Mouse (Mus musculus): ENCODE measurements at regions not wholly inside any gene's neighbourhood (a gene's known extent, or its start where the extent isn't known, plus 50 kb on each side); places are given as distances from the start of the nearest gene placed in this dataset.

DNA sequence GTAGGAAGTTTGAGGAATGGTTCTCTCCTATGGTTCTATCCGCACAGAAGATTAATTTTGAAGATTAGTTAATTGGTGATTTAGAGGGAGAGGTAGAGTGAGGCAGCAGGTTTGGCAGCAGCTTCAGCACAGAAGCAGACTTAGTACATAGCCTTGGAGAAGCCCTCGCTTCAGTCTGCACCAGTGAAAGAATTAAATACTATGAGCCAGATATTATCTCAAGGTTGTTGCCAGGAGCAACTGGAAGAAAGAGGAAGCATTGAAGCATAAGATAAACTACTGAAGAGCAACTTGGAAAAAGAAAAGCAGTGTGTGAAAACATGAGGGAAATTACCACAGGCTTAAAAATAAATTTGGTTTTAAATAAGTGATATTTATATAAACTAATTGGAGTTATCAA is 191.5 kb upstream of the Epha5 start:
- Histone ChIP-seq H3K4me1 (ENCODE audit: control insufficient read depth, insufficient read depth, low read length) (no peaks in the 10 kb centered on the region), H3K4me3 (ENCODE audit: low read depth, low read length) (no peak overlapping the region), H3K36me3 (ENCODE audit: control insufficient read depth, insufficient read depth, low read length) (no peaks in the 10 kb centered on the region), H3K27me3 (ENCODE audit: control insufficient read depth, insufficient read depth, low read length) (no peaks in the 10 kb centered on the region), H3K27ac (ENCODE audit: low read length) (no peak overlapping the region), H3K4me2 (replicated peaks; ENCODE audit: low read depth, low read length) (no peak overlapping the region), H3K9me3 (ENCODE audit: control insufficient read depth, low read depth, low read length) (no peaks in the 10 kb centered on the region), H3K9ac (replicated peaks; ENCODE audit: low read depth, low read length) (no peak overlapping the region)
- WGBS: 67% methylated on average over 2 of the region's 2 CpGs
- no peak for ATAC-seq (ENCODE audit: insufficient number of reproducible peaks, insufficient read depth, low FRiP score, low read depth)

DNA sequence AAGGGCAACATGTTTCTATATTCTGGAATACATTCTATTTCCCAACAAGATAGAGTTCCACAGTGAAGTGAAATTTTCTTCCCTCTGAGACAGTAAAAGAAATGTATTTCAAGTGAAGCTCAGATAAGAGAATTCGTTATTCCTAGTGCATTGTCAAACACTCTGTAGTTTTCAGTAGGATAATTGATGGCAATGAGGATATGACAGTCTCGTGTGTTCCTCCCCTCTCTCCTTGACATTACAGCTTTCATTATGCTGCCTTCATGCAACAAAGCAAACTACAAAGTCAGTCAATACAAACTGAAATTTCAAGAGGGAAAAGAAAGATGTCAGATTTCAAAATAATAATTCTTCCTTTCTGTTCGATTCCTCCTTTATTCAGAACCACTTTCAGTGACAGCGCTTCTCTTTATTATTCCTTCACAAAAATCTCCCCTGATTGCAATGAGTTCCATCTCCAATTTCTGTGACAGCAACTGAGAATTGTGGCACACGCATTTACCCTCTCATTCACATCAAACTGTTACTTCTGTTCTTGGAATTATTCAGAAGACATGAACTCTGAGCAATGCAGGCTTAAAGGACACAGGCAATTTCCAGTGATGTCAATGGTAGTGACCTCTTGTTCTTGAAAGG is 148.2 kb upstream of the Epha5 start:
- Histone ChIP-seq H3K36me3 (ENCODE audit: control insufficient read depth, insufficient read depth, low read length) (no peaks in the 10 kb centered on the region), H3K9me3 (ENCODE audit: control insufficient read depth, low read depth, low read length) (no peaks in the 10 kb centered on the region), H3K4me1 (ENCODE audit: control insufficient read depth, insufficient read depth, low read length) (no peaks in the 10 kb centered on the region), H3K27ac (ENCODE audit: low read length) (no peak overlapping the region), H3K27me3 (ENCODE audit: control insufficient read depth, insufficient read depth, low read length) (no peaks in the 10 kb centered on the region), H3K9ac (replicated peaks; ENCODE audit: low read depth, low read length) (no peak overlapping the region), H3K4me3 (ENCODE audit: low read depth, low read length) (no peak overlapping the region), H3K4me2 (replicated peaks; ENCODE audit: low read depth, low read length) (no peak overlapping the region)
- WGBS: 77% methylated on average over 5 of the region's 5 CpGs
- no peak for ATAC-seq (ENCODE audit: insufficient number of reproducible peaks, insufficient read depth, low FRiP score, low read depth)

DNA sequence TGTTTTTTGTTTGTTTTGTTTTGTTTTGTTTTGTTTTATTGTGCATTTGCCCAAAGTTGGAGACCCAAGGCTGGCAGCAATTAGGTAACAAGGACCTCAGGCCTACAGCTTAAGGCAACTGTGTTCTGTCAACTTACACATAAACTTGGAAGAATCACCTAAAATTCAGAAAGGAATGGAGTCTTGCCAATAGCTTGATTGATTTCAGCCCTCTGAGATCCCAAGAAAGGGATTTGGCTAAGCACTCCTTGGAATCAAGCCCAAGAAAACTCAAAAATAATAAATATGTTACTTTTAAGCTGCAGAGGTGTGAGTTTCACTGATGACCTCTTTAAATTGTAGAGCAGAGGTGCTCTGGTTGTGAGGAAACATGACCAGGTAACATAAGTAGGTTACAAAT is 102.7 kb upstream of the Epha5 start:
- no peak overlapping the region for H3K4me2 ChIP-seq (replicated peaks; ENCODE audit: low read depth, low read length)

DNA sequence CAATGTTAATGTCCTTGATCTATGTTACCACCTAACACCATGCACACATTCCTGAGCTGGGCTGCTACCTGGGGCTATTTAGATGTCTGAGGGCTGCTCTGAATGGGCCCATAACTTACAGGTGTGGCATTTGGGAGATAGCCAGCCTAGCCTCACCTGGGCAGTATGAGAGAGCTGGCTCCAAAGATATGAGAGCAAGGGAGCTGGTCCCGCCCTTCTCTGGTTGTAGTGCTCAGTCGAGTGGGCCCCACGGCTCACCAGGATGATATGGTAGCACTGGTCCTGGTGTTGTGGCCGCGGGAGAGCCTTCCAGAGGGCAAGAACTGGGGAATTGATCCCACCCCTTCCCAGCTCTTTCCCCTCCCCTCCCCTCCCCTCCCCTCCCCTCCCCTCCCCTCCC is 93.0 kb upstream of the Epha5 start:
- Histone ChIP-seq H3K27me3 (ENCODE audit: control insufficient read depth, insufficient read depth, low read length) (no peaks in the 10 kb centered on the region), H3K4me2 (replicated peaks; ENCODE audit: low read depth, low read length) (no peak overlapping the region), H3K9me3 (ENCODE audit: control insufficient read depth, low read depth, low read length) (no peaks in the 10 kb centered on the region), H3K9ac (replicated peaks; ENCODE audit: low read depth, low read length) (no peak overlapping the region), H3K4me1 (ENCODE audit: control insufficient read depth, insufficient read depth, low read length) (no peaks in the 10 kb centered on the region), H3K27ac (ENCODE audit: low read length) (no peak overlapping the region), H3K36me3 (ENCODE audit: control insufficient read depth, insufficient read depth, low read length) (no peaks in the 10 kb centered on the region), H3K4me3 (ENCODE audit: low read depth, low read length) (no peak overlapping the region)
- 60% methylated on average over 5 of the region's 5 CpGs for WGBS
- no peak for ATAC-seq (ENCODE audit: insufficient number of reproducible peaks, insufficient read depth, low FRiP score, low read depth)

More for the DNA sequence above, 102.7 kb upstream of the Epha5 start:
- Histone ChIP-seq H3K36me3 (ENCODE audit: control insufficient read depth, insufficient read depth, low read length) (no peaks in the 10 kb centered on the region), H3K4me3 (ENCODE audit: low read depth, low read length) (no peak overlapping the region), H3K9ac (replicated peaks; ENCODE audit: low read depth, low read length) (no peak overlapping the region), H3K27me3 (ENCODE audit: control insufficient read depth, insufficient read depth, low read length) (no peaks in the 10 kb centered on the region), H3K9me3 (ENCODE audit: control insufficient read depth, low read depth, low read length) (no peaks in the 10 kb centered on the region), H3K27ac (ENCODE audit: low read length) (no peak overlapping the region), H3K4me1 (ENCODE audit: control insufficient read depth, insufficient read depth, low read length) (no peaks in the 10 kb centered on the region)
- ATAC-seq (ENCODE audit: insufficient number of reproducible peaks, insufficient read depth, low FRiP score, low read depth): 0 out of 2 replicates have a peak, but pooled peaks have one; percentile 14

DNA sequence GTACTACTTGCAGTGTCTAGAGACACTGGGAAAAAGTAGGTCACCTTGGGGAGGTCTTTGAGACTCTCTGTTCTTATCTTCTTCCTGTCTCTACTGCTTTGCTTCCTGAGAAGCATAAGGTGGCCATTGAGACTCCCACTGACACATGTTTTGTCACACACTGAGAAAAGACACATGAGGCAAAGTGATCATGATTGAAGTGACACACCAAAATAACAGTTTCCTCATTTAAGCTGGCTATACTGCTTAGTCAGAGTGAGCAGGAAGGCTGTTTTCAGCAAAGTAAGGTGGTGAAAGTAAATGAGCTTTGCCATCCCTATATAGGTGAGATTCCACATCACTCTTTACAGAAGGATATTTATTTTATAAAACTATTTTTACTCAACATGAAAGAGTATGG is 63.8 kb upstream of the Epha5 start:
- no peaks in the 10 kb centered on the region for H3K9me3 ChIP-seq (ENCODE audit: control insufficient read depth, low read depth, low read length)
- no peaks in the 10 kb centered on the region for H3K4me1 ChIP-seq (ENCODE audit: control insufficient read depth, insufficient read depth, low read length)
- no peaks in the 10 kb centered on the region for H3K27me3 ChIP-seq (ENCODE audit: control insufficient read depth, insufficient read depth, low read length)
- H3K36me3 ChIP-seq (ENCODE audit: control insufficient read depth, insufficient read depth, low read length): no peaks in the 10 kb centered on the region
- no peak overlapping the region for H3K9ac ChIP-seq (replicated peaks; ENCODE audit: low read depth, low read length)
- H3K27ac ChIP-seq (ENCODE audit: low read length): no peak overlapping the region
- H3K4me2 ChIP-seq (replicated peaks; ENCODE audit: low read depth, low read length): no peak overlapping the region
- no peak overlapping the region for H3K4me3 ChIP-seq (ENCODE audit: low read depth, low read length)
- ATAC-seq (ENCODE audit: insufficient number of reproducible peaks, insufficient read depth, low FRiP score, low read depth): no peak

Measured in stomach, embryonic 14.5 days (tissue).